Mouse (Mus musculus): ENCODE measurements around the gene Chn2.

DNA sequence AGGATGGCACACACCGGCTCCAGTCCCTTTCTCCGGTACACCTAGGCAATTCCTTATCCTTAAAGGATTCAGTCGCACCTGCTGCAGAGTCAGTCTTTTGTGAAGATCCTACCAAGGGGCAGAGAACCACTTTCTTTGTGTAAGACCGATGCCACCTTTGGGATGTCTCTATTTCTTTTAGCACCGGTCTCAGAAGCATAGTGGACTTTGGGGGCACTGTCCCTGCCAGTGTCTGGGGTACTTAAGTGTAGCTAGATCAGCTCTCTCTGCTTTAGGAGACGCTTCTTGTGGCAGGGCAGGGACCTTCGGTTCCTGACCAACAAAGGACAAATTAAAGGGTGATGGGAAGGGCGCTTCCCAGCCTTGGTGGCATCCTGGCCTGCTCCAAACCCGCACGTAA is 488 bp upstream of the Chn2 start:
- TF ChIP-seq CTCF (IDR thresholded peaks at IDR 0.05; ENCODE audit: insufficient read depth, low read length), result no peak
- no peak for TF ChIP-seq POLR2A (IDR thresholded peaks at IDR 0.05; ENCODE audit: borderline replicate concordance, extremely low read depth, low read depth, low read length)

Measured in lung, adult 2 months (tissue).